17 mouse cellular contexts compared by ENCODE assay signal in genomic region chr2:129796501-129796900, GRCm38 (mm10). TPM values are rescaled to one million over a fixed set of nuclear protein-coding genes. Genes with fewer than 3 reads are reported as not detected.
DNase-seq lines count a peak whose midpoint lies in the region; ATAC-seq and TF ChIP-seq lines count a peak whose summit lies in the region.
"Had no signal": no experiment of that assay in that cellular context is flagged by ENCODE, and none has a peak within 500 bp of the region (broad histone marks: within the 10 kb centered on the region; RNA-seq: fewer than 3 reads in every experiment).

No protein-coding gene starts in this region.

- TF ChIP-seq CTCF in midbrain, postnatal 0 days (IDR thresholded peaks at IDR 0.05): no peak

- WGBS in midbrain, embryonic 11.5 days: 88% methylated on average over 2 of the region's 2 CpGs
- WGBS in midbrain, postnatal 0 days: 88% methylated on average over 2 of the region's 2 CpGs

- H3K36me3 ChIP-seq in midbrain, embryonic 11.5 days (ENCODE audit: control insufficient read depth, insufficient read depth, low read length): no peaks in the 10 kb centered on the region
- no peaks in the 10 kb centered on the region for H3K36me3 ChIP-seq in midbrain, postnatal 0 days (ENCODE audit: insufficient read depth, low read length)

- H3K27me3 ChIP-seq in midbrain, embryonic 11.5 days (ENCODE audit: control insufficient read depth, insufficient read depth, low read length): no peaks in the 10 kb centered on the region
- no peaks in the 10 kb centered on the region for H3K27me3 ChIP-seq in midbrain, postnatal 0 days (ENCODE audit: insufficient read depth, low read length)

- H3K4me1 ChIP-seq in midbrain, embryonic 11.5 days (ENCODE audit: control insufficient read depth, insufficient read depth, low read length): peaks cover 7% of the 10 kb centered on the region; the same call in 1 of the 2 replicates
- H3K4me1 ChIP-seq in midbrain, postnatal 0 days (ENCODE audit: insufficient read depth, low read length): peaks cover 2% of the 10 kb centered on the region; the same call in 1 of the 2 replicates

- H3K9ac ChIP-seq in midbrain, embryonic 11.5 days (ENCODE audit: low read length): no peak overlapping the region
- H3K9ac ChIP-seq in midbrain, postnatal 0 days (replicated peaks; ENCODE audit: low read length, poor library complexity, severe bottlenecking): no peak overlapping the region

- no peak for ATAC-seq in midbrain, embryonic 11.5 days (ENCODE audit: low FRiP score)
- ATAC-seq in midbrain, postnatal 0 days (ENCODE audit: low FRiP score): no peak
- ATAC-seq: activated CD4-positive, CD25-positive, alpha-beta regulatory T cell, adult 4 months; CD4-positive, CD25-positive, alpha-beta regulatory T cell, adult 4 months; Patski had no signal

- no peak overlapping the region for H3K4me2 ChIP-seq in midbrain, embryonic 11.5 days
- H3K4me2 ChIP-seq in midbrain, postnatal 0 days (ENCODE audit: low read depth, low read length, poor library complexity, severe bottlenecking): no peak overlapping the region

- H3K4me3 ChIP-seq in midbrain, embryonic 11.5 days (ENCODE audit: low read depth, low read length): no peak overlapping the region
- no peak overlapping the region for H3K4me3 ChIP-seq in midbrain, postnatal 0 days (ENCODE audit: low read depth, low read length)

- no peak overlapping the region for H3K27ac ChIP-seq in midbrain, embryonic 11.5 days (ENCODE audit: low read depth, low read length)
- H3K27ac ChIP-seq in midbrain, postnatal 0 days (ENCODE audit: low read depth, low read length): no peak overlapping the region

- peaks cover 3% of the 10 kb centered on the region; the same call in 1 of the 2 replicates for H3K9me3 ChIP-seq in midbrain, embryonic 11.5 days (ENCODE audit: control insufficient read depth, low read length)
- H3K9me3 ChIP-seq in midbrain, postnatal 0 days (ENCODE audit: low read length): no peaks in the 10 kb centered on the region

- DNase-seq in heart, adult 11 months: peak; percentile 79
- no peak for DNase-seq in heart, adult 9 months (ENCODE audit: low spot score in 2 of 2)
- DNase-seq in midbrain, embryonic 11.5 days (ENCODE audit: low spot score, missing footprints): peak; percentile 73
- no peak for DNase-seq in midbrain, postnatal 0 days (ENCODE audit: low spot score)
- DNase-seq: adrenal gland, adult 2 months; adrenal gland, adult 8-10 months; adrenal gland, postnatal 10 days; adrenal gland, postnatal 14 days; adrenal gland, postnatal 25 days; adrenal gland, postnatal 36 days; B cell, adult 2 months; cerebellum, adult 11 months; cerebellum, adult 11-12 months; cerebellum, adult 18-20 months had no signal

RNA-seq across cellular contexts. Expression of gene Stk35, which starts 3.8 kb away (rescaled TPM):
- 14.3 and 14.6 TPM in 2 replicates for polyA plus RNA-seq in midbrain, embryonic 11.5 days (2014; fragmentation: Nextera tagmentation; extraction: Ambion mirVana)
- total RNA-seq in midbrain, postnatal 0 days (2014; rRNA removed): 16.1 and 19.1 TPM in 2 replicates
- 4.7 and 5.6 TPM in 2 replicates for polyA plus RNA-seq in midbrain, postnatal 0 days (2015; fragmentation: Nextera tagmentation; extraction: Ambion mirVana)

Comparison
In these comparisons a context has a peak if more than half of its experiments do, and no peak if none do; other contexts are left out.
1. DNase-seq: peak in heart, adult 11 months (single experiment) and midbrain, embryonic 11.5 days (single experiment); none in heart, adult 9 months (0 of 2) and midbrain, postnatal 0 days (single experiment).